Mouse (Mus musculus): ENCODE data around the gene Mynn. TPM values are rescaled to one million over a fixed set of nuclear protein-coding genes. Genes with fewer than 3 reads are reported as not detected.
A peak's percentile ranks its signal among the peaks of the same experiment; 100 is the strongest.

The Mynn gene
- polyA plus RNA-seq, 1 experiment from 2014 or later: 26.7 TPM

DNA sequence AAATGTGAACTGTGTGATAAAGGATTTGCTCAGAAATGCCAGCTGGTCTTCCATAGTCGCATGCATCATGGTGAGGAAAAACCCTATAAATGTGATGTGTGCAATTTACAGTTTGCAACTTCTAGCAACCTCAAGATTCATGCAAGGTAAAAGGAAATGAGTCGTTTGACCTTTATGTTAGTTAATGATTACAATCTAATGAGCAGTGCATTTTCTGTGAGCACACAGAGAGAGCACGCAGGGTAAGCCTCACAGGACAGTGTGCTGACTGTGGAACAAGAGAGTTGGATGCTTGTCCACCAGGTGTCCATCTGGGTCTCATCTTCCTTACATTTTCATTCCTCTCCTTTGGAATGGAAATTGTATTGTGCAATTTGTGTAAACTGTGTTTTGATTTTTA, 7.1 kb downstream of the Mynn start:
- Histone ChIP-seq H3K9ac (ENCODE audit: low read length) (no peak overlapping the region), H3K27me3 (replicated peaks; ENCODE audit: control insufficient read depth, insufficient read depth, low read length) (no peaks in the 10 kb centered on the region), H3K27ac (ENCODE audit: low read depth) (no peak overlapping the region), H3K4me1 (replicated peaks; ENCODE audit: control insufficient read depth, insufficient read depth, low read length) (no peaks in the 10 kb centered on the region; the same call in 1 of the 2 replicates), H3K9me3 (ENCODE audit: control insufficient read depth, low read length) (no peaks in the 10 kb centered on the region), H3K4me3 (ENCODE audit: low read depth, low read length) (no peak overlapping the region), H3K36me3 (ENCODE audit: control insufficient read depth, insufficient read depth, low read length) (peaks cover 82% of the 10 kb centered on the region), H3K4me2 (ENCODE audit: low read length) (no peak overlapping the region)
- ATAC-seq (replicated peaks; ENCODE audit: low FRiP score, low TSS enrichment, low read depth) (no peak), DNase-seq (ENCODE audit: low spot score) (no peak)
- 68% methylated on average over 3 of the region's 3 CpGs for WGBS

GRCm38 (mm10) chr3:30610930-30611329, 9.1 kb downstream of the Mynn start:
- Histone ChIP-seq H3K4me1 (replicated peaks; ENCODE audit: control insufficient read depth, insufficient read depth, low read length) (no peaks in the 10 kb centered on the region; the same call in 1 of the 2 replicates), H3K27me3 (replicated peaks; ENCODE audit: control insufficient read depth, insufficient read depth, low read length) (no peaks in the 10 kb centered on the region), H3K9ac (ENCODE audit: low read length) (no peak overlapping the region), H3K9me3 (ENCODE audit: control insufficient read depth, low read length) (no peaks in the 10 kb centered on the region), H3K36me3 (ENCODE audit: control insufficient read depth, insufficient read depth, low read length) (peaks cover 82% of the 10 kb centered on the region), H3K4me2 (ENCODE audit: low read length) (no peak overlapping the region), H3K27ac (ENCODE audit: low read depth) (no peak overlapping the region), H3K4me3 (ENCODE audit: low read depth, low read length) (no peak overlapping the region)
- DNase-seq (ENCODE audit: low spot score): no peak
- 93% methylated on average over 4 of the region's 4 CpGs for WGBS
- ATAC-seq (replicated peaks; ENCODE audit: low FRiP score, low TSS enrichment, low read depth): no peak

- Histone ChIP-seq H3K4me3 (ENCODE audit: low read depth, low read length) (no peak overlapping the region), H3K36me3 (ENCODE audit: control insufficient read depth, insufficient read depth, low read length) (peaks cover 41% of the 10 kb centered on the region), H3K27me3 (replicated peaks; ENCODE audit: control insufficient read depth, insufficient read depth, low read length) (no peaks in the 10 kb centered on the region), H3K4me2 (ENCODE audit: low read length) (no peak overlapping the region), H3K4me1 (replicated peaks; ENCODE audit: control insufficient read depth, insufficient read depth, low read length) (no peaks in the 10 kb centered on the region), H3K27ac (ENCODE audit: low read depth) (no peak overlapping the region), H3K9me3 (ENCODE audit: control insufficient read depth, low read length) (no peaks in the 10 kb centered on the region), H3K9ac (ENCODE audit: low read length) (no peak overlapping the region)
- ATAC-seq (replicated peaks; ENCODE audit: low FRiP score, low TSS enrichment, low read depth) (no peak), DNase-seq (ENCODE audit: low spot score) (no peak)
- WGBS: 81% methylated on average over 8 of the region's 8 CpGs
Measured at GRCm38 (mm10) chr3:30620132-30620531, 18.3 kb downstream of the Mynn start.

DNA sequence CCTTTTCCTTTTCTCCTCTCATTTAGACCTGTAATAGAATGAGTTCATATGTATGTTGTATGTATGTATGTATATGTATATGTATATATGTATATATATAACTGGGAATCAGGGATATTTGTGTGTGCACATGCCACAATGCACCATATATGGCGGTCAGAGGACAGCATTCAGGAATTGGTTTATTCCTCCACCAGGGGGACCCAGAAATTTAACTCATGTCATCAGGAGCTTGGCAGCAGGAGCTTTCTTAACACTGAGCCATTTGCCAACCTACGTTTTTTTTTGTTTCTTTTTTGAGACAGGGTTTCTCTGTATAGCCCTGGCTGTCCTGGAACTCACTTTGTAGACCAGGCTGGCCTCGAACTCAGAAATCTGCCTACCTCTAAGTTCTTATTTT, 31.8 kb downstream of the Mynn start:
- Histone ChIP-seq H3K9me3 (ENCODE audit: control insufficient read depth, low read length) (no peaks in the 10 kb centered on the region), H3K9ac (ENCODE audit: low read length) (no peak overlapping the region), H3K4me3 (ENCODE audit: low read depth, low read length) (no peak overlapping the region), H3K27ac (ENCODE audit: low read depth) (no peak overlapping the region), H3K4me1 (replicated peaks; ENCODE audit: control insufficient read depth, insufficient read depth, low read length) (no peaks in the 10 kb centered on the region), H3K27me3 (replicated peaks; ENCODE audit: control insufficient read depth, insufficient read depth, low read length) (no peaks in the 10 kb centered on the region), H3K36me3 (ENCODE audit: control insufficient read depth, insufficient read depth, low read length) (no peaks in the 10 kb centered on the region), H3K4me2 (ENCODE audit: low read length) (no peak overlapping the region)
- WGBS: 53% methylated on average over 3 of the region's 3 CpGs
- DNase-seq (ENCODE audit: low spot score) (no peak), ATAC-seq (replicated peaks; ENCODE audit: low FRiP score, low TSS enrichment, low read depth) (no peak)

DNA sequence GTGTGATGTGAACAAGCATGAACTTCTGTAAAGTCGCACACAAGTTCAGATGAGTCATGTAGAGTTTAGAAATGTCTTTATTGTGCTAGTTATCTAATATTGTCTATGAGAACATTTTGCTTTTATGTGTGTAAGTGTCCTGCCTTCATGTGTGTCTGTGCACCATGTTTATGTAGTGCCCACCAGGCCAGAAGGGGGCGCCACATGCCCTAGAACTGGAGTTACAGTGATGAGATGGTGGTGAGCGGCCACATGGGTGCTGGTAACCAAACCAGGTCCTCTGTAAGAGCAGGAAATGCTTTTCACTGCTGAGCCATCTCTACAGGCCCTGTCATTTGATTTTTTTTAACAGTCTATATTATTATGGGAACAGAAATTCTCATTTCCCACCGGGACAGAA, 33.8 kb downstream of the Mynn start:
- Histone ChIP-seq H3K4me1 (replicated peaks; ENCODE audit: control insufficient read depth, insufficient read depth, low read length) (no peaks in the 10 kb centered on the region), H3K27me3 (replicated peaks; ENCODE audit: control insufficient read depth, insufficient read depth, low read length) (no peaks in the 10 kb centered on the region), H3K9me3 (ENCODE audit: control insufficient read depth, low read length) (no peaks in the 10 kb centered on the region), H3K9ac (ENCODE audit: low read length) (no peak overlapping the region), H3K36me3 (ENCODE audit: control insufficient read depth, insufficient read depth, low read length) (no peaks in the 10 kb centered on the region), H3K4me3 (ENCODE audit: low read depth, low read length) (no peak overlapping the region), H3K27ac (ENCODE audit: low read depth) (no peak overlapping the region), H3K4me2 (ENCODE audit: low read length) (no peak overlapping the region)
- WGBS: 79% methylated on average over 4 of the region's 4 CpGs
- ATAC-seq (replicated peaks; ENCODE audit: low FRiP score, low TSS enrichment, low read depth) (no peak), DNase-seq (ENCODE audit: low spot score) (no peak)

DNA sequence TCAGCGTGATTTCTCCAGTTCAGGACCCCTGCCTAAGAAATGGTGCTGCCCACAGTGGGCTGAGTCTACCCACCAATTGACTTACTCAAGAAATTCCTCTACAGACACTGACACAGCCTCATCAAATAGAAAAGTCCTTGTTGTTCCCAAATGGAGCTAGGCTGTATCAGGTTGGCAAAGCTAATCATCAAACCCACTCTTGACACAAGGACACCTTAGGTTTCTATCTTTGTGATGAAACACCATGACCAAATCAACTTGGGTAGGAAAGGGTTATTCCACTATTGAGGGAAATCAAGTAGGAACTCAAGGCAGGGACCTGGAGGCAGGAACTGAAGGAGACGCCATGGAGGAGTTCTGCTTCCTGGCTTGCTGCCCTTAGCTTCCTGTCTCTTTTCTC, 42.3 kb downstream of the Mynn start, which contains the start of gene Lrriq4:
Lrriq4 (plus strand) TSS at position 301 of the 400 bp plus-strand sequence.
- no peaks in the 10 kb centered on the region for H3K9me3 ChIP-seq (ENCODE audit: control insufficient read depth, low read length)
- 78% methylated on average over 2 of the region's 2 CpGs for WGBS
- no peak for DNase-seq (ENCODE audit: low spot score)
- no peaks in the 10 kb centered on the region for H3K36me3 ChIP-seq (ENCODE audit: control insufficient read depth, insufficient read depth, low read length)
- H3K27me3 ChIP-seq (replicated peaks; ENCODE audit: control insufficient read depth, insufficient read depth, low read length): peaks cover 8% of the 10 kb centered on the region
- no peak for ATAC-seq (replicated peaks; ENCODE audit: low FRiP score, low TSS enrichment, low read depth)
- H3K4me2 ChIP-seq (ENCODE audit: low read length): no peak within 1 kb of the TSS
- H3K27ac ChIP-seq (ENCODE audit: low read depth): no peak within 1 kb of the TSS
- H3K4me3 ChIP-seq (ENCODE audit: low read depth, low read length): no peak within 1 kb of the TSS
- no peaks in the 10 kb centered on the region for H3K4me1 ChIP-seq (replicated peaks; ENCODE audit: control insufficient read depth, insufficient read depth, low read length)
- no peak within 1 kb of the TSS for H3K9ac ChIP-seq (ENCODE audit: low read length)

DNA sequence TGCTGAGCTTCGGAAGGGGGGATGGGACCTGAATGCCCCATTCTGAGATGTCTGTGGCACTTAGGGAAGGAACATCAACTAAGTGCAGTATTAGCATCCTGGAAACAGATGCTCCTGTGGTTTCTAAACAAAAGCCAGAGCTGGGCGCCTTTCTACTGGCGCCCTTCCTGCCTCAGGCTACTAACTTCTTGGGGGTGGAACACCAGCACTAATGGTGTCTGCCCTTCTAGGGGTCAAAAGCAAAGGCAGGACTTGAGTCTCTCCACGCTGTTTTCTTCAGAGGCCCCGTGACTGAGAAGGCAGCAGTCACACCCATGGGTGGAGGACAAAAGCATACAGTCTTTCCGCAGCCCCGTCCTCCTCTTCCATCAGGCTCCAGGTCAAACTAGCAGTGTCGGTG, 44.9 kb downstream of the Mynn start:
- no peak overlapping the region for H3K4me3 ChIP-seq (ENCODE audit: low read depth, low read length)
- H3K36me3 ChIP-seq (ENCODE audit: control insufficient read depth, insufficient read depth, low read length): no peaks in the 10 kb centered on the region
- no peak overlapping the region for H3K9ac ChIP-seq (ENCODE audit: low read length)
- H3K27ac ChIP-seq (ENCODE audit: low read depth): no peak overlapping the region
- no peak overlapping the region for H3K4me2 ChIP-seq (ENCODE audit: low read length)
- WGBS: 55% methylated on average over 8 of the region's 8 CpGs
- DNase-seq (ENCODE audit: low spot score) (no peak), ATAC-seq (replicated peaks; ENCODE audit: low FRiP score, low TSS enrichment, low read depth) (no peak)
- no peaks in the 10 kb centered on the region for H3K4me1 ChIP-seq (replicated peaks; ENCODE audit: control insufficient read depth, insufficient read depth, low read length)
- H3K27me3 ChIP-seq (replicated peaks; ENCODE audit: control insufficient read depth, insufficient read depth, low read length): peaks cover 22% of the 10 kb centered on the region
- no peaks in the 10 kb centered on the region for H3K9me3 ChIP-seq (ENCODE audit: control insufficient read depth, low read length)

- WGBS: 3% methylated on average over 25 of the region's 25 CpGs
Measured at GRCm38 (mm10) chr3:30647440-30648090, 45.7 kb downstream of the Mynn start, which contains the start of gene Lrrc34. Lrrc34 (minus strand) TSS chr3:30647869.

DNA sequence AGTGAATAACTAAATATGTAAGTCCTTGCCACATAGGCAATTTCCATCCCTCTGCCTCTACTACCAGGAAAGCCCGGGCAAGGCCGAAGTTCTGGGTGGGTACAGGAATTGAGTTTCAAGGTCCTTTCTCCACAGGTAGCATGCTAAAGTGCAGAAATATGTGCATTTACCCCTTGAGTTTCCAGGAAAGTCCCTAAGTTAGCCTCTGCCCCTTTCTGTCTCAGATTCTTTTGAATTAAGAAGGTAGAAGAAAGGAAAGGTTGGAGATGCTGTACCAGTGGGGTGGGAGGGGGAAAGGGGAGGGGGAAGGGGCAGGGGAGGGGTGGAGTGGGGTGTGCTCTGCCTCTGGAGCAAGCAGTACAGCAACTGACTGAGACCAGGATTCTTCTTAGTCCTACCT, 46.6 kb downstream of the Mynn start:
- Histone ChIP-seq H3K27ac (ENCODE audit: low read depth) (no peak overlapping the region), H3K4me3 (ENCODE audit: low read depth, low read length) (no peak overlapping the region), H3K27me3 (replicated peaks; ENCODE audit: control insufficient read depth, insufficient read depth, low read length) (peaks cover 22% of the 10 kb centered on the region), H3K36me3 (ENCODE audit: control insufficient read depth, insufficient read depth, low read length) (no peaks in the 10 kb centered on the region), H3K9ac (ENCODE audit: low read length) (no peak overlapping the region), H3K9me3 (ENCODE audit: control insufficient read depth, low read length) (no peaks in the 10 kb centered on the region), H3K4me1 (replicated peaks; ENCODE audit: control insufficient read depth, insufficient read depth, low read length) (no peaks in the 10 kb centered on the region), H3K4me2 (ENCODE audit: low read length) (no peak overlapping the region)
- WGBS: 94% methylated on average over 2 of the region's 2 CpGs
- no peak for ATAC-seq (replicated peaks; ENCODE audit: low FRiP score, low TSS enrichment, low read depth)
- no peak for DNase-seq (ENCODE audit: low spot score)

More at GRCm38 (mm10) chr3:30647440-30648090, 45.7 kb downstream of the Mynn start, which contains the start of gene Lrrc34:
- Histone ChIP-seq H3K9ac (ENCODE audit: low read length) (peak within 1 kb of the TSS; percentile 35; the same call in 1 of the 2 replicates), H3K9me3 (ENCODE audit: control insufficient read depth, low read length) (no peaks in the 10 kb centered on the region), H3K36me3 (ENCODE audit: control insufficient read depth, insufficient read depth, low read length) (no peaks in the 10 kb centered on the region), H3K4me1 (replicated peaks; ENCODE audit: control insufficient read depth, insufficient read depth, low read length) (no peaks in the 10 kb centered on the region), H3K27me3 (replicated peaks; ENCODE audit: control insufficient read depth, insufficient read depth, low read length) (peaks cover 22% of the 10 kb centered on the region), H3K4me3 (ENCODE audit: low read depth, low read length) (peak within 1 kb of the TSS; percentile 34), H3K4me2 (ENCODE audit: low read length) (peak within 1 kb of the TSS; percentile 55), H3K27ac (ENCODE audit: low read depth) (no peak within 1 kb of the TSS)
- ATAC-seq (replicated peaks; ENCODE audit: low FRiP score, low TSS enrichment, low read depth) (peak; percentile 81), DNase-seq (ENCODE audit: low spot score) (peak; percentile 68)
